Mouse (Mus musculus) G1E-ER4 (cell line): ENCODE measurements around the gene Cnnm1. TPM values are rescaled to one million over a fixed set of nuclear protein-coding genes. Genes with fewer than 3 reads are reported as not detected.

ENCODE experiments used
- GATA1 ChIP-seq: IDR thresholded peaks from one replicate; pipeline ENCODE4 v1.8.0; 2012; ENCODE audit warnings: low read length, inconsistent platforms
- polyA plus RNA-seq: library from polyadenylated mRNA; stranded (reverse); fragments of >175 nt; gene quantifications from 2 replicates; pipeline ENCODE4 v1.2.3, GENCODE M21; 2012

The Cnnm1 gene
- polyA plus RNA-seq, 1 experiment = 8.3 TPM

DNA sequence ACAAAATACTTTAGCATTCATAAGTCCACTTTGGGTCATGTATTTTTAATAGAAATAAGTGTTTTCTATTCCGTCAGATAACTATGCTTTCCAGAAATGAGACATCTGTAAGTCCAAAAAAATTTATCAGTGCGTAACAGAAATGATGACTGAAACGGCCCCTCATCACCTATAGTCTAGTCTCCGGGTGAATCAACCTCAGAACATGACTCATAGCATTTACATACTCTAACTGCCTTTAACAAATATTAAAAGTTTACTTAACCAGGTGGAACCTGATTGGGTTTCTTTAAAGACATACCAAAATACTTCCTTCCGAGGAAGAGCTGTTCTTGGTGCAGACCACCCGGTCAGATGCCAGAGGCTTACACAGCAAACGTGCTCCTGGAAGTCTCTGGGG, 78.0 kb downstream of the Cnnm1 start:
- TF ChIP-seq GATA1 = no peak

DNA sequence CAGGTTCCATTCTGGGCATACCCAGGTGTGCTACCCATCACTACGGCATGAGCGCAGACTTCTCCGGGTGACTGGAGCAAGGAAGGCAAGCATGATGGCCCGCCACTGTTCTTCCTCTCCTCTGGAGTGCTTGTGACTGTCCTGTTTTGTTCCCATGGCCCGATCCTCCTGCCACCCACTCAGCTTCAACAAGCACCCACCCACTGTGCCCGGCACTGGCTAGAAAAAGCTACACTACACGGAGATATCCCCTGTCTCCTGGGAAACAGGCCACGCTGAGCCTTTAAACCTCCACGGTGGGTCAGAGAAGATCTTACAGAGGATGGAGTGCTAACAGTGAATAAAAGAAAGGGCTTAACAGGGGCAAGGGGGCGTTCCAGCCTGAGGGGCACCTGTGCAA, 79.0 kb downstream of the Cnnm1 start:
- TF ChIP-seq GATA1 = no peak

DNA sequence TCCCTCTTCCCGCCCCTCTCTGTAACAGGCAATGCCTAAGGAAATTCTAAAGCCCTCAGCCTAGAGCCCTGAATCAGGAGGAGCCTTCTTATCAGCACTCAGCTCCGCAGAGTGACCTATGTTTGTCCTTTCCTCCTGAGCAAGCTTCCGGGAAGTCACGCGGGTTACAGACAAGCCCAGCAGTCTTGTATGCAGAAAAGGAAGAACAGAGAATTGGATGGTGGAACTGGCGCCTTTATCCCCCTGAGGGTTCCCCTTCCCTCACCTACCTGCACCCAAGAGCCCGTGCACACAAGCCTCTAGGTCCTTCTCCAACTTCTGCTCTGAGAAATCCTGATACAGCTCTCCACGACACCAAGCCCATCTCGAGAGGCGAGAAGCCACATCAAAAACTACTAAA, 80.2 kb downstream of the Cnnm1 start:
- no peak for TF ChIP-seq GATA1

DNA sequence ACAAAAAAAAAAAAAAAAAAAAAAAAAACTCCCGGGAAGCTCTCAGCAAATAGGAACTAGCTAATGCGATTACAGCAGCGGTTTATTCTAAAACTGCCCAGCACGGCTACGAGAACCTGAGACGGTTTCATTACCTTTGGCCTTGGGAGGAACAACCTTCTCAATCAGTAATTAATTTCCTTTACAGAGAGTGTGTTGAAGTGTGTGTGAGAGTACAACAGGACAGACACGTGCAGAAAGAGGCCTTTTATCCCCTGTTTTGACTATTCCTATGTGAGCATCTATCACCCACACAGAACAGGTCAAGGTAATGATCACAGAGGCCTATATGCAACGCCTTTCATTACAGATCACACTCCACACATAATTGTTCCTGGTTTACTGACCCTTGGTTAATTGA, 81.1 kb downstream of the Cnnm1 start:
- no peak for TF ChIP-seq GATA1

DNA sequence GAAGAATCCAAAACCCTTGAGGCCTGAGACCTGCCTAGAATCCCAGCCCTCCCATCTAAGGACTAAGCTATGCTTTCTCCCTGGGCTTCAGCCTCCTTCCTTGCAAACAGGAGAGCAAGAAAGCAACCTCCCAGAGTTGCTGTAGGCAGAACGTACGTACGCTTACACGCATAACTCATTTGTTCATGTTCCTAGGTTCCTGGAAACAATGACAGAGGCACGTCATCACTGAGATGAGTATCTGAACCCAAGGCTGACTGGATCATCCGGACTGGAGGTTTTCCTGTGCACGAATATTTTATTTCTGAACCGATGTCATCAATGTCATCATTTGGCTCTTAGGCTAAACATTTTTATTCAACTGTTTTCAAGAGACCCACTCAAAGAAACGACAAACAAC, 81.8 kb downstream of the Cnnm1 start:
- no peak for TF ChIP-seq GATA1

DNA sequence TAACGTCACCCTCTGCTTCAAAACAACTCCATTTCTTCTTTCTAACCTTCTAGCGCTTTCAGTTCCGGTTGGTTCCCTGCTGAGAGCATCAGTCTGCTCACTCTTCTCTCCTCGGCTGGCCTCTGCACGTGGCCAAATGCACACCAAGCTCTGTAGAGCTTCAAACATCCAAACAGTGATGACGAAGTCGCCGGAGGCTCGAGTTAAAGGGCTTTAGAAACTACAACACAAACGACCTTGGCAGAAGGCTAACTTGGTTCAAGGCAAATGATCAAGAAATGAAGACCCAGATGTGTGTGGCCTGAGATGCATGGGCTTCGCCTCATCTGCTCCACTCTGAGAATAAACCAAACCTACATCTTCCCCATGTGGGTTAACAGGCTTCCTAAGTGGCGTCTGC, 83.3 kb downstream of the Cnnm1 start:
- TF ChIP-seq GATA1 = no peak

DNA sequence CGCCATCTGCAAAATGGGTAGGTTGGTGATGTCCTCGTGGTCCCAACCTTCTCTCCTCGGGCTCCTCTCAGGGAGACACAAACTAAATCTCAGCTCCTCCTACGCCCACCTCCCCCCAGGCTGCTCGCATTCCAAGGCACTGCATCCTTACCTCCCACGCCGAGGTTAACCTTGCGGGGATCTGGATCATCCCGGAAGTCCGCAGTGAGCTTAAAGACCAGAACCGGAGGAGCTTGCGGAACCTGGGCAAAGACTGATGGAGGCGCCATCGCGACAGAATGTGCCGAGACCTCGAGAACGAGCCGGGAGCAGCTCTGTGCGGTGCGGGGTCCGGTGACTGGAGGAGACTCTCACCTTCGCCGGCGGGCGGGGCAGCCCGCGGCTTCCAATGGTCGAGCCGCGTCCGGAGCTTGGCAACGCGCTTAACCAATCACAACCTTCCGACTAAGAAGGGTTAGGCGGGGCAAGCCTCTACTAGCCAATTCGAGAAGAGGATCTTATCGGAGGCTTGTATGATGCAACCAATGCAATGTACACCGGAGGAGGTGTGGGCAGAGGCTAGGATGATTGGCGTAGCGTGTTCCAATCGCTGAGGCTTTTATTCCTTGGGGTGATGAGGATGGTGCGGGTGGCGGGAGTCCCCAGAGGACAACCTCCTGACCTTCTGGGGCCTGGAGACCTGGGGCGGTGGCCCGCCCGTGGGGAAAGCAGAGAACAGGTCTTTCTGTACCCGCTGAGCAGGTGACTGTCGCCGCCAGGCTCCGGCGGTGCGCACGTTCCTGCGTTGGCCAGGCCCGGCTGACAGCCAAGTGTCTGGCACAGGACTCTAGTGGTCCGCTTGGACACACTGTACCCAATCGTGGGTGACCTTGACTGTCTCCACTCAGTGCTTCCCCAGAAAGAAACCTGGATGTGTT, 84.2 kb downstream of the Cnnm1 start, which contains the start of gene Got1:
TSS of gene Got1 (minus strand) at position 419 of the 917 bp plus-strand sequence.
- TF ChIP-seq GATA1 = peak; percentile 29

DNA sequence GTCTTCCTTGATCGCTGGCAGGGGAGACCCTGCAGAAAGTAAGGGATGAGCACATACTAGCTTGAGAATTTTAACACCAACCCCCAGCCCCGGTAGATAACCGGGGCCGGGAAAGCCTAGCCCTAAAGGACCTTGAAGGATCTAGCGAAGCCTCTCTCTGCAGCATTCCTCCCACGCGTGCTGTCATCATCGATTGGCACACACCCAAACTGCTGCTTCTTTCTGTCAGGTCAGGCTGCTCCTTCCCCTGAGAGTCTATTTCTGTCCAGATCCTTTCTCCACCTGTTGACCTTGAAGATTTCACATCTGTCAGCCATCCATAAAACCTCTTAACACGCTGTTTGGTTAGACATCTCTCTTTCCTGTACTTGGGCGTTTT, 84.9 kb downstream of the Cnnm1 start:
- TF ChIP-seq GATA1 = no peak

DNA sequence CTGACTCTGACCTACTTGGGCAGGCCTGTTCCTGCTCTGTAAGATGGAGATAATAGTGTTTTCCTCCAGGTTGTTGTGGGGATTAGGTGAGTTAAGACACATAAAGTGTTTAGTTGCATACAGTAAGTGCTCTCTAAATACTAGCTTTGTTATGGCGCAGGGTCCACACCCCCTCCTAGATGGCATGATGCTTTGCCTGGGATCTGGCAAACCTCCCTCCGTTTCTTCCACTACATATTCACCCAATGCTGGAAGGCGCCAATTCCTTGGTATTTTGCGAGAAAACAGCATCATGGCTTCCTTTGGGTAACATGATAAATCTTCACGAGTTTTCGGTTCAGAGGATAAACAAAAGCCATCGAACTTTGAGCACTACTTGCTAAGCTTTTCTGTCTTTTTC, 85.3 kb downstream of the Cnnm1 start:
- TF ChIP-seq GATA1 = no peak

DNA sequence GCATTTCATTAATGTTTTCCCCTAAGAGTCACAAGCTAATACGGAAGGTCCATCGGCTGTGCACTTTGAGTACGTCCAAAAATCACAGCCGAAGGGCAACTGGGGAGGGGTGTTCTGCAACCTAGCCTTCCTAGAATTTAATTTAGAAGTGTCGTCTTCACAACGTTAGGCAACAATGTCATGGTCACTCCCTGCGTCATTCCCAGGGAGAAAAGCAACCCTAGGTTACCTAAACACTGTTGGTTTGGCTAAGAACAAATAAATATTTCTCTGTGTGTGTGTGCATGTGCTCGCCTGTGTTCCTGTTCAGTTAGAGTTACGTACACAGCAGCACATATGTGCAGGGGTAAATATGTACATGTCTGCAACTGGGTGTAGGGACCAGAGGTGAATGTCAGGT, 85.8 kb downstream of the Cnnm1 start:
- no peak for TF ChIP-seq GATA1

DNA sequence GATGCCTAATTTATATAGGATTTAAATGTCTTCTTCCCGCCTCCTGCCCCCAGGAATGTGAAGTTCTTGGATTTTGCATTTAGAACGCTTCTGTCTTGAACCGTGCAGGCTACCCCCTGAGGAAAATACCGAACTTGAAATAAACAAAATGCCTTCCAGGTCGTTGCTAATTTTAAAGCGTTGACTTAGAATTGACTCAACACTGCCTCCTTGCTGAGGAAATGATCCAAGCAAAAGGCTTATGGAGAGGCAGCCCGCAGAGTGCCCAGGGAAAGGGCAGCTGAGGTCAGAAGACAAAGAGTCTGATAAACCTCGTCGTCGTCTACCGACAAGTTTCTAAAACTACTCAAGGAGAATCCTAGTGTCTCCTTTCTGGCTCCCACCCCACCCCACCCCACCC, 86.9 kb downstream of the Cnnm1 start:
- no peak for TF ChIP-seq GATA1

DNA sequence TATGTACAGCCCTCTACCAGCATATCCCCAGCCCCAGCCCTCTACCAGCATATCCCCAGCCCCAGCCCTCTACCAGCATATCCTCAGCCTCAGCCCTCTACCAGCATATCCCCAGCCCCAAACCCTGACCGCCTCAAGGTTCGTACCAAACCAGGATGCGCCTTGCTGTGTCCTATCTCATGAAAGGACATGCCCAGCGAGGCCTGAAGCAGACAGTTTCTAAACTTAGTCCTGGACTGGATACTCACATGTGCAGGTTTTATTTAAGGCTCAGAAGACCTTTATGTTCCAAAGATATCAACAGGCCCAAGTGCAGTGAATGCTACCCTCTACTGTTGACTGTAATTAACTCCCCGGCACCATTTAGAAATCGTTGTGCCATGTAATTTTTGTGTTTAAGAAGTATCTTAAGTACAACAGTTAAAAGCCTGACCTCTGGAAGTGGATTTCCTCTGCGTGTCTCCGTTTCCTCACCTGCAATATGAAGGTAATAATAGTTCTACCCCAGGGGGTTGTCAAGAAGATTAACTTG, 87.9 kb downstream of the Cnnm1 start:
- no peak for TF ChIP-seq GATA1

DNA sequence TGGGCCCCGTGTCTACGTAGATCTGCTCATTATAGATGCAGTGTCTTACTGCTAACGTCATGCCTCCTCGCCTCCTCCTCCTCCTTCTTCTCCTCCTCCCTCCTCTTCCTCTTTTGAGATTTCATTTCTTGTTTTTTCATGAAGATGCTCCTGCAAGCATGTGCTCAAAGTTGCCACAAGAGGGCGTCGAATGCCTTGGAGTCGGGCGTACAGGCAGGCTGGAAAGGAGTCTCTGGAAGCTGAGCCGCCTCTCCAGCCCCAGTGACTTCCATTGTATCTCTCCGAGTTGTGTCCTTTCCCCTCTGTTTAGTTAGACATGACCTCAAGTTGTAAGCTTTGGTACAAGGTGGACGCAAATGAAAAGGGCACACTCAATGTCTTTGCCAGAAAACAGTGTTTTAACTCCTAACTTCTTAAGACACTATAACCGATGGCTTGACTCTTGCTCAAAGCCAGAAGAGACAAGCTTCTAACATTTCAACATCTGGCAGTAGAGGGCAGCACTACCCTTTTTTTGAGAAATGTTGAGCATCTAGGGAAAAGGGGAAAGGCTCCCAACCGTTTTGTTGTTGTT, 90.0 kb downstream of the Cnnm1 start:
- no peak for TF ChIP-seq GATA1

DNA sequence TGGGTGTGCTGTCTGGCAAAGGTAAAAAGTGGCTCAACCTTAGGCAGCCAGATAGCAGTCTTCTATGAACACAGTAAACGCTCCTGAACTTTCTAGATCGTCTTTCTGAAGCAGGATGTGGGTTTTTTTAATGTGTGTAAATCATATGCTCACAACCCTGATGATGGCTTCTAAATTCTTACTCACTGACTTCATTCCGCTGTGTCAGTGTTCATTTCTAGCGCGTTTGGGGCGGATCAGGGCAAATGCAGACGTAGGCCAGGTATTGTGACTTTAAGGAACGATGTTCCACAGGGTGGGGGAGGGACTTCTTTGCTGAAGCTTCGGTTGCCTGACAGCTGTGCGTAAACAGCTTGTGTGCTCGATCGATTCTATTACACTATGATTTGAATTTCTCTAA, 90.7 kb downstream of the Cnnm1 start:
- no peak for TF ChIP-seq GATA1

DNA sequence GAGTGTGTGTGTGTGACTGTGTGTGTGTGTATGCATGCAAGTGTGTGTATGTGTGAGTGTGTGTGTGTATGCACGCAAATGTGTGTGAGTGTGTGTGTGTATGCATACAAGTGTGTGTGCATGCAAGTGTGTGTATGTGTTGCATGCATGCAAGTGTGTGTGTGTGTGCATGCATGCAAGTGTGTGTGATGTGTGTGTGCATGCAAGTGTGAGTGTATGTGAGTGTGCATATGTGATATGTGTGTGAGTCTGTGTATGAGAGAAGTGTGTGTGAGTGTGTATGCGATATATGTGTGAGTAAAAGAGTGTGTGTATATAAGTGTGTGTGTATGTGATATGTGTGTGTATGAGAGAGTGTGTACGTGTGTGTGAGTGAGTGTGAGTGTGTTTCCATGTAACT, 95.1 kb downstream of the Cnnm1 start:
- TF ChIP-seq GATA1 = no peak

DNA sequence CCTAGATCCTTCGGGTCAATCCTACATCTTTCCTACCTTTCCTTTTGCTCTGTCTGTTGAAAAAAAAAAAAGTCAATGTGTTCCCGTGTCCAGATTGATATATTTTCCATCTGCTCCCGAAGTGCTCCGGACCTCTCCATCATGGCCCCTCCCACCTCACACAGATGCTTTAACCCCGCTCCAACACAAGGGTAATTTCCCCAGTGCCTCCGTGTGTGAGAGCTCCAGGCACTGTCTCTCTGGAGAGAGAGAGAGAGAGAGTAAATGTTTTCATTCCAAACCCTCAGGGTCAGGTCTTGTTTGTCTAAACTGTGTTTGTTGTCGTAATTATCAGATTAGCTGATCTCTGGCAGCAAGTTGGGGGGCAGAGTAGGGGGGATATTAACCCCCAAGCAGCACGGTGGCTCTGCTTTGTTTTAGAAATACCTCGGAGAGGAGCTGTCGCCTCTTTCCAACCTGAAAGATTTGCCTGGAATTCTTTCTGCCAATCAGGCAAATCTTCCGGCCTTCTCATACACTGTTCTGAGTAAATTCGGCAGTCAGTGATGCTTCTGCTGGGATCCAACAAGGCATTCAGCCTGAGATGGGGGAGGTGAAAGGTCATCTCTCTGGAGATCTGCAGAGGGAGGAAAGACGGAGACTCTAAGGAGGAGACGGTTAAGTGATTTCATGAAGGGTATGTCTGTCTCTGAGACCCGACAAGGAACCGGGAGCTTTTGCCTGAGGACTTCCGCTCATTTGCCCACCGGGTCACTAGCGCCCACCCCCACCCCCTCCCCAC, 106.3 kb downstream of the Cnnm1 start:
- TF ChIP-seq GATA1 = no peak

Other genes starting within 250 kb of the Cnnm1 start
- gene Hpse2, start 52.1 kb upstream of the Cnnm1 start, polyA plus RNA-seq = not detected in 2 replicates
- gene Got1, start 84.2 kb downstream of the Cnnm1 start, polyA plus RNA-seq = 7.6 and 9.5 TPM in 2 replicates
- gene Nkx2-3, start 171.9 kb downstream of the Cnnm1 start, polyA plus RNA-seq = not detected in 2 replicates
- 41.9 and 43.3 TPM in 2 replicates for gene Slc25a28, start 234.4 kb downstream of the Cnnm1 start, polyA plus RNA-seq
- 1.4 TPM in 2 replicates for gene Entpd7, start 249.2 kb downstream of the Cnnm1 start, polyA plus RNA-seq